Mouse (Mus musculus): ENCODE results near the gene Camkmt. TPM values are rescaled to one million over a fixed set of nuclear protein-coding genes. Genes with fewer than 3 reads are reported as not detected.
A peak's percentile ranks its signal among the peaks of the same experiment; 100 is the strongest.

Camkmt gene
- polyA plus RNA-seq, 2 experiments: 4.2 to 11.0 TPM

- Histone ChIP-seq H3K4me1 (ENCODE audit: control insufficient read depth, insufficient read depth, low read length) (peaks cover 5% of the 10 kb centered on the region; the same call in 1 of the 2 replicates), H3K27ac (replicated peaks; ENCODE audit: low read depth, low read length) (no peak overlapping the region), H3K27me3 (ENCODE audit: control insufficient read depth, insufficient read depth, low read length) (no peaks in the 10 kb centered on the region), H3K4me2 (replicated peaks; ENCODE audit: low read depth, low read length, severe bottlenecking) (peak overlapping the region; percentile 73), H3K9me3 (ENCODE audit: control insufficient read depth, low read length) (no peaks in the 10 kb centered on the region), H3K4me3 (replicated peaks; ENCODE audit: low read length) (peak overlapping the region; percentile 72; the same call in 1 of the 2 replicates), H3K36me3 (ENCODE audit: control insufficient read depth, insufficient read depth, low read length) (no peaks in the 10 kb centered on the region), H3K9ac (ENCODE audit: low read depth, low read length, severe bottlenecking) (no peak overlapping the region)
- ATAC-seq (ENCODE audit: low FRiP score, low read depth): no peak
- TF ChIP-seq POLR2A (IDR thresholded peaks at IDR 0.05; ENCODE audit: borderline replicate concordance, extremely low read depth, insufficient read depth, insufficient read length): no peak
- 47% methylated on average over 6 of the region's 6 CpGs for WGBS
- DNase-seq (ENCODE audit: low spot score): no peak
Measured at GRCm38 (mm10) chr17:85089011-85089410, 1.3 kb upstream of the Camkmt start.

DNA sequence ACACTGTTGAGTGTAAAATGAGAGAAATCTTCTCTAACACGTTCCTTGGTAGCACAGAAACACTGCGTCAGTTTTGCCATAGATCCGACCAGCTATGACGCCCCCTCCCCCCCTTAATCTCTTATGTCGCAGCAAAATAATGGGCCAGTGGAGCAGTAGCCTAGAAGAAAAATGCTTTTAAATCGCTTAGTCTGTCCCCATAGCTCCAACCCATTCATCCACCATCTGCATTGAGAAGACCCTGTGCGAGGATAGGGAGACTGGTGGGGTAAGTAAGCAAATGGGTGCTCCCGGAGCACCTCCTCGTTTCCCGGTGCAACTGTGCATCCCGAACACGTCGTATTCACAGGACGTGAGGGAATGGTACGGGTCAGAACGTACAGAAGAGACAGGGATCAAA, 731 bp upstream of the Camkmt start:
- DNase-seq (ENCODE audit: low spot score) (no peak), ATAC-seq (ENCODE audit: low FRiP score, low read depth) (no peak)
- H3K27me3 ChIP-seq (ENCODE audit: control insufficient read depth, insufficient read depth, low read length): no peaks in the 10 kb centered on the region
- WGBS: under 1% methylated on average over 16 of the region's 16 CpGs
- H3K27ac ChIP-seq (replicated peaks; ENCODE audit: low read depth, low read length): peak overlapping the region; percentile 63
- peak overlapping the region; percentile 72 for H3K4me3 ChIP-seq (replicated peaks; ENCODE audit: low read length)
- H3K4me1 ChIP-seq (ENCODE audit: control insufficient read depth, insufficient read depth, low read length): peaks cover 5% of the 10 kb centered on the region; the same call in 1 of the 2 replicates
- no peak for TF ChIP-seq POLR2A (IDR thresholded peaks at IDR 0.05; ENCODE audit: borderline replicate concordance, extremely low read depth, insufficient read depth, insufficient read length)
- peak overlapping the region; percentile 64 for H3K9ac ChIP-seq (ENCODE audit: low read depth, low read length, severe bottlenecking)
- H3K36me3 ChIP-seq (ENCODE audit: control insufficient read depth, insufficient read depth, low read length): no peaks in the 10 kb centered on the region
- H3K4me2 ChIP-seq (replicated peaks; ENCODE audit: low read depth, low read length, severe bottlenecking): peak overlapping the region; percentile 73
- H3K9me3 ChIP-seq (ENCODE audit: control insufficient read depth, low read length): no peaks in the 10 kb centered on the region

- WGBS: 93% methylated on average over 6 of the region's 6 CpGs
- Histone ChIP-seq H3K9ac (ENCODE audit: low read depth, low read length, severe bottlenecking) (no peak overlapping the region), H3K4me3 (replicated peaks; ENCODE audit: low read length) (peak overlapping the region; percentile 72; the same call in 1 of the 2 replicates)
Measured at GRCm38 (mm10) chr17:85091762-85092161, 1.4 kb downstream of the Camkmt start.

DNA sequence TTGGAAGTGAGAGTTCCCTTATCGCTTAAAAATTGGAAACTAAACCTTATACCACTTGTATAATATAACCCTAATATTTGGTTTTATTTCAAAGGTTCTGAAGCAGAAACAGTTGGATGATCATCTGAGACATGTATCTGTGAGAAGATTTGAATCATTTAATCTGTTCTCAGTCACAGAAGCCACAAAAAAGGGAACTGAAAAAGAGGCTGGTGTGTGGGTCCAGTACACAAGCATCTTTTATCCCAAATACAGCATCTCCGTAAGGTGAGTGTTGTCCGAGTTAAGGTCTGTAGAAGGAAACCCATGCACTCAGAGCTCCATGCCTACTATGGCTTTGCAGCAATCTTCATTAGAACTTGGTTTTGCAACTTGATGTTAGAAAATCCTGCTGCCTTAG, 6.0 kb downstream of the Camkmt start:
- no peaks in the 10 kb centered on the region for H3K9me3 ChIP-seq (ENCODE audit: control insufficient read depth, low read length)
- H3K27me3 ChIP-seq (ENCODE audit: control insufficient read depth, insufficient read depth, low read length): no peaks in the 10 kb centered on the region
- no peak overlapping the region for H3K9ac ChIP-seq (ENCODE audit: low read depth, low read length, severe bottlenecking)
- H3K36me3 ChIP-seq (ENCODE audit: control insufficient read depth, insufficient read depth, low read length): peaks cover 14% of the 10 kb centered on the region
- H3K4me1 ChIP-seq (ENCODE audit: control insufficient read depth, insufficient read depth, low read length): no peaks in the 10 kb centered on the region
- TF ChIP-seq POLR2A (IDR thresholded peaks at IDR 0.05; ENCODE audit: borderline replicate concordance, extremely low read depth, insufficient read depth, insufficient read length): no peak
- no peak for ATAC-seq (ENCODE audit: low FRiP score, low read depth)
- no peak for DNase-seq (ENCODE audit: low spot score)
- no peak overlapping the region for H3K27ac ChIP-seq (replicated peaks; ENCODE audit: low read depth, low read length)
- H3K4me3 ChIP-seq (replicated peaks; ENCODE audit: low read length): no peak overlapping the region
- WGBS: 96% methylated on average over 3 of the region's 3 CpGs
- no peak overlapping the region for H3K4me2 ChIP-seq (replicated peaks; ENCODE audit: low read depth, low read length, severe bottlenecking)

More at GRCm38 (mm10) chr17:85091762-85092161, 1.4 kb downstream of the Camkmt start:
- TF ChIP-seq POLR2A (IDR thresholded peaks at IDR 0.05; ENCODE audit: borderline replicate concordance, extremely low read depth, insufficient read depth, insufficient read length): no peak
- peaks cover 5% of the 10 kb centered on the region; the same call in 1 of the 2 replicates for H3K4me1 ChIP-seq (ENCODE audit: control insufficient read depth, insufficient read depth, low read length)
- no peak overlapping the region for H3K27ac ChIP-seq (replicated peaks; ENCODE audit: low read depth, low read length)
- H3K27me3 ChIP-seq (ENCODE audit: control insufficient read depth, insufficient read depth, low read length): no peaks in the 10 kb centered on the region
- ATAC-seq (ENCODE audit: low FRiP score, low read depth) (no peak), DNase-seq (ENCODE audit: low spot score) (no peak)
- H3K4me2 ChIP-seq (replicated peaks; ENCODE audit: low read depth, low read length, severe bottlenecking): peak overlapping the region; percentile 60; the same call in 1 of the 2 replicates
- no peaks in the 10 kb centered on the region for H3K36me3 ChIP-seq (ENCODE audit: control insufficient read depth, insufficient read depth, low read length)
- no peaks in the 10 kb centered on the region for H3K9me3 ChIP-seq (ENCODE audit: control insufficient read depth, low read length)

DNA sequence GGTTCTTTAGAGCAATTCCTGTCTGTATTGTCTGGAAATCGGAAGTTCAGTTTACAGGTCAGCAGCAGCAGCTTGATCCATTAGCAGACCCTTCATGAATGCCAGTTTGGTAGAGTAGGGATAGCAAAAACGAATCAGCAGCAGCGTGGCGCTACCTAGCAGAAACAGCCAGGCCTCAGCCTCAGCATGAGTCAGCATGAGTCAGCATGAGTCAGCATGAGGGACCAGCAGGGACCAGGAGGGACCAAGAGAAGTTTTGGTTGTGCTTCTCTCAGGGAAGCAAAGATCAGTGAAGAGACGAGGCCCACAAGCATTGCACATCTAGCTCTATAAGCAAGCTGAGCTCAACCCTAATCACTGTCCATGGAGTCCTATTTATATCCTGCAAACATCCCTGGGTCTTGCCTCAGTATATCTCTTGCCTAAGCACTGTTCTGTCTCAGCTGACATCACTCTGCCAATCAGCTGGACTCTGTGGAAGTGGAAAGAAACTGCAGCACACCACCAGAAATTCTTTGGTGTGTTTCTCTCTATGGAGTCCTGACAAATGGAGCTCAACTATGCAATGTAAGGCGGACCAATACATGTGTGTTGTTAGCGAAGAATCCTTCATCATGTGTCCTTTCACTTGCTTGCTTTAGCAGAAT, 8.4 kb downstream of the Camkmt start:
- H3K4me2 ChIP-seq (replicated peaks; ENCODE audit: low read depth, low read length, severe bottlenecking): no peak overlapping the region
- WGBS: 94% methylated on average over 7 of the region's 7 CpGs
- no peaks in the 10 kb centered on the region for H3K9me3 ChIP-seq (ENCODE audit: control insufficient read depth, low read length)
- H3K4me1 ChIP-seq (ENCODE audit: control insufficient read depth, insufficient read depth, low read length): no peaks in the 10 kb centered on the region
- no peak overlapping the region for H3K9ac ChIP-seq (ENCODE audit: low read depth, low read length, severe bottlenecking)
- peaks cover 14% of the 10 kb centered on the region for H3K36me3 ChIP-seq (ENCODE audit: control insufficient read depth, insufficient read depth, low read length)
- no peak for TF ChIP-seq POLR2A (IDR thresholded peaks at IDR 0.05; ENCODE audit: borderline replicate concordance, extremely low read depth, insufficient read depth, insufficient read length)
- no peak overlapping the region for H3K4me3 ChIP-seq (replicated peaks; ENCODE audit: low read length)
- no peak overlapping the region for H3K27ac ChIP-seq (replicated peaks; ENCODE audit: low read depth, low read length)
- DNase-seq (ENCODE audit: low spot score) (no peak), ATAC-seq (ENCODE audit: low FRiP score, low read depth) (no peak)
- H3K27me3 ChIP-seq (ENCODE audit: control insufficient read depth, insufficient read depth, low read length): no peaks in the 10 kb centered on the region
